Mouse (Mus musculus) megakaryocyte, embryonic 14.5 days (primary cell): Measurements from ENCODE around the gene 4930452B06Rik.

Experiments used
- FLI1 ChIP-seq: IDR thresholded peaks from 2 replicates; pipeline ENCODE4 v1.6.1; 2012; ENCODE audit warnings: low read length, inconsistent platforms, mixed read lengths
- GATA1 ChIP-seq: IDR thresholded peaks from 3 replicates; pipeline ENCODE4 v1.6.1; 2012; ENCODE audit warnings: mixed read lengths, low read length, inconsistent platforms, borderline replicate concordance

GRCm38 (mm10) chr14:8632211-8632610, 33.8 kb downstream of the 4930452B06Rik start:
- TF ChIP-seq GATA1: no peak
- no peak for TF ChIP-seq FLI1
